Mouse (Mus musculus) cerebellum, postnatal 4 days (tissue): ENCODE results near the gene Ikzf2.

ENCODE experiments used
- DNase-seq, 2 experiments: peaks; one replicate each; pipeline ENCODE4 v3.0.0; 2022; ENCODE audit warnings: low spot score in 2 of 2, mixed read lengths in 1 of 2

Gene Ikzf2

GRCm38 (mm10) chr1:69687076-69687991 is at the start of gene Ikzf2:
Ikzf2 (minus strand) TSS chr1:69687245.
- peak; percentile 47 to 75 for DNase-seq

DNA sequence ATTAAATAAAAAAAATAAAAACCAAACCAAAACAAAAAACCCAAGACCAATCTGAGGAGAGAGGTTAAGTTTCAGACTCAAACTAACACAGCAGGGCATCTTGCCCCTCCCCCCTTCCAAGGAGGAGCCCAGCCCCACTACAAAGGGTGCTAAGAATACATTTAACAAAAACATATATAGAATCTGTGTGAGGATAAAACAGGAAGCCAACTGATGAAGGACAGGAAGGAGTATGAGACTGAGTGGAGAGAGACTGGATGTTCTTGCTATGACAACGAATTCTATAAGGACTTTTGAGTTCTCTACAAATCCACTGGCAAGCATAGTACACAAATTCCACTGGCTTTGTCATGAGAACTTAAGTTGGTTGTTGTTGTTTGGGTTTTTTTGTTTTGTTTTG is 42.7 kb upstream of the Ikzf2 start:
- no peak for DNase-seq

DNA sequence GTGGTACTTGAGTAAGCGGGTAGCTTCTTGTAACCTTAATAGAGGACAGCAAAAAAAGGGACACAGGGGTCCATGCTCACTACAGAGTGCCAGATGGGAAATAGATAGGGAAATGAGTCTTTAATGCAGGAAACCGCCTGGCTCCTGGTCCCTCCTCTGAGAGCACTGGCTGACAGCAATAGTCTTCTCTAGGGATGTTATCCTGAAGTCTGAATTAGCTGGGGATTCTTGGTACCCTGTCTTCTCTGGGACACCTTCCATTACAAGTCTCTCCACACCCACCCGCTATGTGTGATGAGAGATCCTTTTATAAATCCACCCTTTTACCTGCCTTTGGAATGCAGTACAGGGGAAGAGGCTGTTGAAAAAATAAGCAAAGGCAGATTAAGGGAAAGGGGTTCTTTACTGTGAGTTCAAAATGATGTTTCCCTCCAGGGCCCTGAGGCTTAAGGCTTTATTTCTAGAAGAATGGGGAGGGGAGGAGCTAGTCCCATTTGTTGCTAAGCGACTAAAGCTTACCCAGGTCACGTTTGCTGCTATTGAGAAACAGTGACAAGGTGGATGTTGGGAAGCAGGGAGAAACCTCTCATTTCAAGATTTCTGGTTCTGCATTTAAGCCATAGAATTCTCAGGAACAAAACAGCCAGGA is 42.1 kb upstream of the Ikzf2 start:
- no peak for DNase-seq

GRCm38 (mm10) chr1:69727968-69728367 is 40.9 kb upstream of the Ikzf2 start:
- no peak for DNase-seq

DNA sequence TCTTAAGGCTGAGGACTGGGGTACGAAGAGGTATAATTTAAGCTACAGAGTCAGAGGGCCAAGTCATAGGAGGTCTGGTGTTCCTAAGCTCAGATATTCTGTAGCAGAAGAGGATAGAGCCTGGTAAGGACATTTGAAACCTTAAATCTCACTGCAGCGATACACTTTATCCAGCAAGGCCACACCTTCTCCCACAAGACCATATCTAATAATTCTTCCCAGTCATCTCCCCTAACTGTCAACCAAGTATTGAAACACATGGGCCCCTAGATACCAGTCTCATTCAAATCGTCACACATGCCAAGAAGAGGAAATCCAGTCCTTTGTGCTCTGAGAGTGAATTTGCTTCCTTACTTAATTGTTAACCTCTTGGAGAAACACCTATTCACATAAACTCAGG is 30.1 kb upstream of the Ikzf2 start:
- no peak for DNase-seq

DNA sequence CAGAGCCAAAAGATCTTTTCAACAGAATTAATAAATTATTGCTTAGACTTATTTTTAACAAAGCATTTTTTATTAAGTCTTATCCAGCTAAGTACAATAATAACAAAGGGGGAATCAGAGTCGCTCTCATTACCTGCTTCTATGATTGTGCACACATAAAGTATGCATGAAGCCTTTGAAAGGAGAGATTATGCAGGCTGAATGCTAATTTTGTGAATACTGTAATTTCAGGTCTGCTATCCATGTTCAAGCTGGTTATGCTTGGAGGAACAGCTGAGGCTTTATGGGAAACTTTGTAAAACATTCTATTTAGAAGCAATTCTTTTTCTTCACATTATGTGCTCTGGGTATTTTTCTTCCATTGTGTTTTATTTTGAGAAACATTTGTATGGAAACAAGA is 21.5 kb upstream of the Ikzf2 start:
- DNase-seq = no peak

GRCm38 (mm10) chr1:69703506-69704156 is 16.6 kb upstream of the Ikzf2 start:
- no peak for DNase-seq

DNA sequence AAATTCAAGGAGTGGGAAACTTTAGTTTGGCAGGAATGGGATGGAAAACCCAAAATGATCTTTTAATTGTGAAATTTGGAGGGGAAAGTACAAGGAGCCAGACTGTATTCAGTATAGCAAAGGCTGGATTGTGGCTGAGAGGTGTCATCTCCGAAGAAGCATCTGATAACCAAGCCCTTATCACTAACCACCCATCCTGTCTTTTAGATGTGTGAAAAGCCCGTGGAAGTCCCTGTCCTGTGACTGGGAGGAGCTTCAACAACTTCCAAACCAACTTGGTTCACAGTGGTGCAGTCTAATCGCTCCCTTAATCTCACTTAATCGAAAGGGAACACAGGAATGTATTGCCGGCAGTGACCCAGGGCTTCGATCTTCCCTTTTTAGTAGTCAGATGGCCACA is 4.9 kb upstream of the Ikzf2 start:
- DNase-seq = no peak

GRCm38 (mm10) chr1:69688961-69689360 is 1.9 kb upstream of the Ikzf2 start:
- peak in 1 of 2 experiments; percentile 31 for DNase-seq

- DNase-seq = no peak
These were observed 1.1 kb upstream of the Ikzf2 start for GRCm38 (mm10) chr1:69688118-69688517.

DNA sequence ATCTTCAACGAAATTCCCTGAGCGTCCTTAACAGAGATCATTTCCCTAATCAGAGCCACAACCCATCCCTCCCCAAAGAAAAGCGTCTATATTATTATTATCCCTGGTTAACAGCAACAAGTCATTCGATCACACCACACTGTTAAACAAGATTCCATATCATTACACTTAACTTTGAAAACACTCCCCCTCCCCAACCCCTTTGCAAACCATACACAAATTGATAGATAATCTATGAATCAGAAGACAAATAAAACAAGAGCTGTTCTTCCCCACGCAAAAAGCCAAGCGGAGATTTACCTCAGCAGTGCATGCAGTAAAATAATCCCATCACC is 337 bp downstream of the Ikzf2 start:
- peak in 1 of 2 experiments; percentile 1 for DNase-seq

- no peak for DNase-seq
These were observed 1.1 kb downstream of the Ikzf2 start for GRCm38 (mm10) chr1:69685890-69686490.

DNA sequence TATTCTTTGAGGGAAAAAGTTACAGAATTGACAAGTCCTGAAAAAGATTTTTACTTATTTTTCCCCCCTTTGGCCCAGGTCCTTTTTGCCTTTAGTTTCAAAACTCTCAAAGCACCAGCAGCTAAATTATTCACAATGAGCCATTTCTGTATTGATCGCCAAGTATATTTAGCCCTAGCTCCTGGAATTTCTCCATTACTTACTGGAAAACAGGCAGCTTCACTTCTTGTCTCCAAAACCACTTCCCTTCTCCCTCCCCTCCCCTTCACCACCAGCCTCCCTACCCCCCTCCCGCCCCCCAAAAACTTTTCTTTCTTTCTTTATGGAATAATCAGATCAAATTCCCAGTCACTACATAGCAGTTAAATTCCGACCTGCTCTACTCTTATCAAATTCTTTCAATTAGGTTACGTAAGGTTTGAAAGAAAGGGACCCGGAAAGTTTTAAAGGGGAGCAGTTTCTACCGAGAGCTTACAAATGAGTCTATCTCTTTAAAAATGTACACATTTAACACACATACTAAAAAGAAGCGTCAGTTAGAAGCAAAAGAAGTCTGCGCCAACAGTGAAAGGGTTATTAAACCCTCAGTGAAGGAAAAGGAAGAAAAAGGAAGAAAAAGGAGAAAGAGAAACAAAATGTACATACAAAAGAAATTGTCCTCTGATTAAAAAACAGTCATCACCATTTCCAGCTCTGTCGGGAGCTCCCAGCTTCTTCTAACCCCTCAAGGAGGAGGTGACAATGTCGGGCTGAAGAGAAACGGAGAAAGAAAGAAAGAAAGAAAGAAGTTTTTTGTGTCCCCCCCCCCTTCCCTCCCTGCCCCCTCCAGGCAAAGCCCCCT is 1.8 kb downstream of the Ikzf2 start:
- no peak for DNase-seq

DNA sequence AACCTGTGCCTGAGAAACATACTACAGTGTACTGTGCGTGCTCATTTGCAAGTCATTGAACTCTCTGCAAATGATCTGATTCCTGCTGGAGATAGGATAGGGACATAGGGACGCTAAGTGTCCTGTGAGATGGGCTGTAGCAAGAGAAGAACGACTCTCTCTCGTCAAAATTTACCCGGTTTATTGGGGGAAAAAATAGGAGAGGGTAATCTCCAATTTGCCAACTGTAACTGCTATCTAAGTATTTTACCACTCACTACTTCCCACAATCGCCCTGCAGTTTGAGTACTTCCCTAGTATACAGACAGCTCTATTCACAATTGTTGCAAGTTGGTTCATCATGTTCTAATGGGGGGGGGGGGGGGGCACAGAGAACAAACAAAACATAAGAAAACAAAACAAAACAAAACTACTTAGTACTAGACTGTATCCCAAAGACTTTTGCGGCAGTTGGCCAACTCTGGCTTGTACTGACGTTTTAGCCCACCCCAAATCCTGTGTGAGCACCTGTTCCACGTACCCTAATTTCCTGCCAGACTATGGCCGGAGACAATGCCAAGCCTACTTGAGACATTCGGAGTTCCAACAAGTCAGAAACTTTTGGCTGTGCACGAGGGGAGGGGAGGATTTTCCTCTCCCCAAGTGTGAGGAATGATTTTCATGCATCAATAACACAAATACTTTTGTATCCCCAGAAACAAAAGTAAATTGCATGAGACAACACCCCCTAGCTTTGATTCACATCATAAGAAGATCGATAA is 2.6 kb downstream of the Ikzf2 start:
- no peak for DNase-seq

DNA sequence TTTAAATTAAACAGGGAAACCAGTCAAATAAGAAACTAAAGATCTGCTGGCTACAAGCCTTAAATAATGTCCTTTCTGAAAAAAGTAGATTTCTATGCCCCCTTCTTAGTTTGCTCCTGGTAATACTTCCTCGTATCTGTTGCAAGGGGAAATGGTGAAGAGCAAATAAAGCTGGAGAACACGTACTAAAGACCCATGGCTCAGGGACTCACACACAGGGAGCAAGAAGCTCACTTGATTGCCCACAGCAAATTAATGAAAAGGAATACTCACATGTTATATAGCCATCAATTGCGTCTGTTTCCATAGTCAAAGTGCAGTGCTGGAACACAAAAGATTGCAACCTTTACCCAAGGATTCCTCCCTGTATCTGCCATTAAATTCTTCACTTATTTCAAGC is 3.2 kb downstream of the Ikzf2 start:
- no peak for DNase-seq

DNA sequence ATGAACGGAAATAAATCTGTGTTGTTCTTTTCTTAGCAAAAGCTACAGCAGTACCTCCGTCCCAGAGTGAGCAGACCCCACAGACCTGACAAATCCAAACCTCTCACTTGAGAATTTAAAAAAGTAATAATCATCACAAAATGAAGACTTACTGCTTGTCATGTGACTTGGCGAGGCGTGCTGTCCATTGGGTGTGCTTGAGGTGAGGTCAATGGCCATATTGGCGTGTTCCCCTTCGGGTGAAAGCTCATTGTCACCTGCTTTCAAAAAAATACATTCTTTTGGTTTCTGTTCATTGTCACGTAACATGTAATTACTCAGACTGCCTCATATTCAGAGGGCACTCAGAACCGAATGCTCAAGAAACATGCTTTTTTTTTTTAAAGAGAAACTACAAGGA is 4.0 kb downstream of the Ikzf2 start:
- no peak for DNase-seq

GRCm38 (mm10) chr1:69682261-69682660 is 4.8 kb downstream of the Ikzf2 start:
- DNase-seq = no peak

DNA sequence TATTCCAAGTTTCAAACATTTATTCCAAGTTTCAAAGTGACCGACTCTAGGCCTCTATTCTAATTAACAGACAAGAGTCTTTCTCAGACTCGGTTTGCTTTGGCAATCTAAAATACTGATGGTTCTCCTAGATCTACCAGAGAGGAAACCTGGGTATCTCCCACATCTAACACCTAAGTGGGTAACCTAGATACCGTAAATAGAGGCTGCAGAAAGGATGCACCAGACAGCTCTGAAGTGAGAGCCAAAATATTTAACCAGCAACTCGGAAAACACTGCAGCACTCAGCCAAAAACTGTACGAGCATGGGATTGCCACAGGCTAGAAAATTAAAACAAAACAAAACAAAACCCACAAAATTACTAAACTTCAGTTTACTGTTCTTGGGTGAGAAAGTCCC is 6.0 kb downstream of the Ikzf2 start:
- DNase-seq = no peak

- no peak for DNase-seq
These were observed 6.5 kb downstream of the Ikzf2 start for GRCm38 (mm10) chr1:69680501-69680900.

GRCm38 (mm10) chr1:69669897-69670404 is 17.1 kb downstream of the Ikzf2 start:
- no peak for DNase-seq
